Mouse (Mus musculus) 3134 (cell line): ENCODE data around the gene Plxna4.

Experiments
- DNase-seq: peaks from one replicate; pipeline ENCODE4 v3.0.0-alpha.2; 2011; ENCODE audit warnings: low spot score; ENCODE audit not compliant: insufficient read length; ENCODE audit errors: extremely low read depth

The Plxna4 gene

DNA sequence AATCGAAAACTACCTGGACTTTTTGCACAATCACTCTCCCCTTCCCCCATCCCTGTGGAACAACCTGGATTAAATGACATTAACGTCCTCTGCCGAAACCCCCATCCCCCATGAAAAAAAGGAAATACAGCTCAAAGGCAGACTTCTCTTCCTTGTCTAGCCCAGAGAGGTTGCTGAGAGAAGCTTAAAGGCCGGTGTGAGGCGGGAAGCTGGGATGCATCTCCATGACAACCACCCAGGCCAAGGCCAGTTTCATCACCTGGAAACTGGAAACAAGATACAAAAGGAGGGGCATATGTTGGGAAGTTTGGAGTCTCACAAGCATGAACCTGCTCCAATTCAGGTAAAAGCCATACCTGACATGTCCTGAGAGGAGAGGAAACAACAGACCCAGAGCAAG, 230.5 kb downstream of the Plxna4 start:
- no peak for DNase-seq

DNA sequence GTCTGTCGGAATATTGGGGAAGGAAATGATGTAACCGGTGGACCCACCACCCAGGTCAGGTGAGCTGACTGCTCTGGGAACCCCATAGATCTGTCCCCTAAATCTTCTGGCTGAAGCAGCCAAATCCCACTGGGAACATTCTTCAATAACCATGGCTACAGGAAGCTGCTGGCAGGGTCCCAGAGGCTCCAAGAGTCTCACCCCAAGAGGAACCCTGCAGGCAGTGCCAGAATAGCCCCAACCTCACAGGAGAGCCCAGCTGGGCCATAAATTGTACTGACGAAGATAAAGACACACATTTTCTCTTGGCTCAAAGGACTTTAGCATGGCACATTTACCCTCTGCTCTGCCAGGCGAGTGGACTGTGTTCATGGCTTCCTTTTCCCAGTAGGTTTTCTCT, 232.4 kb downstream of the Plxna4 start:
- DNase-seq: no peak

DNA sequence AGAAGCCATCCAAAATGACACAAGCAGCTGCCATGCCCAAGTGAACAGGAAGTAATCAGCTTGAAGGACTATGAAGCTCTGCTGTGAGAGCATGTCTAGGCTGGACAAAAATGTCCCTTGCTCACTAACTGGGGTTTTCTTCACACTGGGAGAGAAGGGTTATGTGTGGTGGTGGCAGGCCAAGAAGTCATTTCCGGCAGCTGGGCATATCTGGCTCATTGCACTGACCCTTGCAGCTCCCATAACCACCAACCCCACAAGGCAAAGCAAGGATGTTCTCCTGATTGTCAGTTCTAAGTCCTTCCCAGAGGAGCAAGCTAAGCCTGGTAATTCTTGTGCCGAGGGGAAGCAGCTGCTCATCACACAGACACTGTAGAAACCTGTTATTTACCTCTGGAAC, 239.0 kb downstream of the Plxna4 start:
- no peak for DNase-seq

DNA sequence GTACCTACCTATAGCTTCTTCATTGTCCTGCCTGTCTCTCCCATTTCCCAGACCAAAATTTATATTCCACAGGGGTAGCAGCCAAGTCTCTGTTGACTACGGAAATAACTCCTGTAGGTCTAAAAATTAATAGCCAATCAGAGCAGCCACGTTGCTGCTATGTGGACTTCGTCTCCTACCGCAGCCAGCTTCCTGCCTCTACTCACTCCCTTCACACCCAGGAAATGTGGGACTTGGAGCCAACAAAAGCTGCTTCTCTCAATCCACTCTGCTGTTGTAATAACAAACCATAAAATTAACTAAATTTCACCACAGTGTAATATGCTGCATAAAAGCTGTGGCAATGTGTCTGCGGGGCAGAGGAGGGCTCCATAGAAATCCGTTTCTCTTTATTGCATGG, 239.9 kb downstream of the Plxna4 start:
- DNase-seq: no peak

DNA sequence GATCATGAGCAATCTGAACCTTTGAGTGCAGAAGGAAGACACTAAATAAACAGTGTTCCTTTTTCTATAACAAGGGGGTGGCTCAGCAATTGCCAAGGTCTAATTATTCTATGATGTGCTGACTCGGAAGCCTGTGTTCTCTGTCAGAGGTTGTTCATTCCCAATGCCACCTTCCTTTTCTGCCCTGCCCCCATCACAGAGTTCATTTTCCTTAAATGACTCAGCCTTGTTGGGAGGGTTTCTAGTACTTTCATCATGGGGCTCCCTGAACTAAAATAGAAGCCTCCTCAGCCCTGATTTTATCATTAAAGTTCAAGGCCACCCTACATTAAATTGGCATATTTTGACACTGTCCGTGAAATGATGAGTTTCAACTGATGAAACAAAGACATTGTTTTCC, 242.0 kb downstream of the Plxna4 start:
- no peak for DNase-seq

DNA sequence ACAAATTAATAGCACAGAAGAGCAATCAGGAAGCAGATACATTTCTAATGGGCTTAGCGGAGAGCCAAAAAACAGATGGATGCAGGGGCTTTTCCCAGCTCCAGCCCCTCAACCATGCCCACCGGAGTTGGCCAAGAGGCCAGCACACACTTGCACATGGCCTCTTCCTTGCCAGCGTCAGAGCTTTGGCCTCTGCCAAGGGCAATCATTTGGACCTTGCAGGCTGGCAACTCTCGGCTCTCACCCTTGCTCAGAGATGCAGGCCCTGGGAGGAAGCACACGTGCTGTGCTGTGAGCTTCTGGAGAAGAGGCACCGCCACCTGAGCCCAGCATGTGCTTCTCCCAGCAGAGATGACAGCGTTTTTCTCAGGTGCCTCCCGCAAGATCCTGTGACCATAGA, 245.3 kb downstream of the Plxna4 start:
- no peak for DNase-seq

DNA sequence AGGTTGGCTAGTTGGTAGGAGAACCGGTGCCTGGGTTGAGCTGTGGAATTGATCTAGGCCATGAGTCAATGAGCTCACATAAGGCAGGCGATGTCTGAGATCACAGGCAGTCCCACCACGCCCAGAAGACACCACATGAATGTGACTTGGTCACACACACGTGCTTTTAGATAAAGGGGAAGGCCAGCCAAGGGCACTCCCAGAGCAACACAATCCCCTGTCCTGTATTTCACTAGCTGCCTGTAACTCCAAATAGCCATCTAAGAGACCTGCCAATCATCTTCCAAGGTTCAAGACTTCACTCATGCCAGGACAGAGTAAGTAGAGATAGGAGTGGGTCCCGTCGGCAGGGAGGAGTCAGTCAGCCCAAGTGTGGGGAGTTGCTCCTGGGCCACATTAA, 245.7 kb downstream of the Plxna4 start:
- no peak for DNase-seq

DNA sequence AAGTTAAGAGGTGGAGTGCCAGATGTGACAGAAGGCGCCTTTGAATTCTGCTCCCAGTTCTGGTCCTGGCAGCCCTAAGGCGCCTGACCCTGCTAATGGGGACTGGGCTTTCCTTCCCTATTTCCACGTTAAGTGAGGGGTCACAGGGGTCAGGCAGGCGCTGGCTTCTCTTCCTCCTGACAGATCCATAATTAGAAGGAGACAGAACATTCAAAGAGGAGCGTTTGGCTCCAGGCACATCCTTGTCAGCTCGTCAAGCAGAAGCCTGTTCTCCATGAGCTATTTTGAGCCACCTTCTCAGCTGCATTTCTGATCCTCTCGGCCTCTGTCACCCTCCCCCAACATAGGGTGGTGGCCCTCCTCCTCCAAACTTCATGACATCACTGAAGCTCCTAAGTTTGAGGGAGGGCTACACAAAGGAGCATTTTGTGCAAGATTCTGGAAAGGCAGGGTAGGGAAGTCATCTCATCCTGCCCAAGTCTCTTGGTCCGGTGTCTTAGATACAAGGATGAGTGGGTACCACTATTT, 249.5 kb downstream of the Plxna4 start:
- no peak for DNase-seq

DNA sequence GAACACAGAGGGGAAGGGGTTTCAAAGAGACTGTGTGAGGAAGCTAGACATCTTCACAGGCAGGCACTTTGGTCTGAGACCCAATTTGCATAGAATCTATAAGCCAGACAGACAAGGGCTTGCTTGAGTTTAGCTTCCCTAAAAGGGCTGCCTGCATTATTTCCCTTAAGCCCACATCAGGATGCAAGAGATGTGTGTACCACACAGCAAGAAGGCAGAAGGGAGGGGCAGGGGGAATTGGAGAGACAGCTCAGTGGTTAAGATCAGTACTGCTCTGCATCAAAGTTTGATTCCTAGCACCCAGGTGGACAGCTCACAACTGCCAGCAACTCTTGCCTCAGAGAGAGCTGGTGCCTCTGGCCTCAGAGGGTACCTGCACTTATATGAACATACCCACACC, 256.7 kb downstream of the Plxna4 start:
- DNase-seq: no peak

DNA sequence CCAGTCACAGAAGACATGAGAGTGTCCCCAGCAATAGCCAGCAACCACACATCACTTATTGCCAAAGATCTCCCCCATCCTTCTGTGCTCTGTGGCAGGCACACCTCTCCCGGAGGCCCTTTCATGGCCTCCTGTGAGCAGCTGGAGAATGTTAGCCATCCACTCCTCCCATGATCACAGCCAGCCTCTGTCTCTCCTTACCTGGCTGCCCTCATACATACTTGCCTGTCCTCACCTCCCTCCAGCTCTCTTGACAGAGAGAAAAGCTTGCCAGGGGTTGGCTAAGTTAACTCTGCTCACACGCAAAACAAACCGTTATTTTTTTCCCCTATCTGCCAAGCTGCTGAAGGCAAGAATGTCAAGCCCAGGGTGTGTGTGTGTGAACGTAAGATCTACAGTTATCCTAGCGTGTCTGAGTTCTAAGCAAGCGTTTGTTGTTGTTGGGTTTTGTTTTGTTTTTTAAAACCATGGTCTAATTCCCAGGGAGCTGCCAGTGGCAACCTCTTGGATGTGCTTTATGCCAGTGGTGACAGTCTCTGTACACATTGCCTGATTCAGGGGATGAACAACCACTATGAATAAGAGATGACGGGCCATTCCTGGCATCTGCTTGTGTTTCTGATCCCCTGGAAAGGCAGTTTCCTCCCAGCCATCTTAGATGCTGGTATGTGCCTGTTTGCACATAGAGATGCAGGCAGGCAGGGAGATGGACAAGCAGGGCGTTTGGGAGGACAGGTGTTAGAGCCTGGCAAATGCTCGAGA, 257.8 kb downstream of the Plxna4 start:
- no peak for DNase-seq

DNA sequence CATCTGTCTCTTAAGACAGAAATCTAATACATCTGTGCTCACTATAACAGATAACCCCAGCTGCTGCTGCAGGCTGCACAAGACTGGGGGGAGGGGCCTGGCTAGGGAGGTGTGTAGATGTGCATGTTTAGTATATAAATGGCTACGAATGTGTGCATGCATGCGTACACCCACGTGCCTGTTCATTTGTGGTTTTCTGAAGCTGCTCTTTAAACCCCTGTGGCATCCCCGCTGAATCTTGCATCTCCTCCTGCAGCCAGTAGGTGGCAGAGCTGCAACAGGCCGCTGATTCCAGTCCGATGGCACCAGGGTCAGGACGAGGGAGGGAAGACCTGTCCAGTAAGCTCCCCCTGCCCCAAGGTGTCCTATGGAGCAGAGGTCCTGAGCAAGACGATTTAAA, 260.0 kb downstream of the Plxna4 start:
- DNase-seq: peak; percentile 15

DNA sequence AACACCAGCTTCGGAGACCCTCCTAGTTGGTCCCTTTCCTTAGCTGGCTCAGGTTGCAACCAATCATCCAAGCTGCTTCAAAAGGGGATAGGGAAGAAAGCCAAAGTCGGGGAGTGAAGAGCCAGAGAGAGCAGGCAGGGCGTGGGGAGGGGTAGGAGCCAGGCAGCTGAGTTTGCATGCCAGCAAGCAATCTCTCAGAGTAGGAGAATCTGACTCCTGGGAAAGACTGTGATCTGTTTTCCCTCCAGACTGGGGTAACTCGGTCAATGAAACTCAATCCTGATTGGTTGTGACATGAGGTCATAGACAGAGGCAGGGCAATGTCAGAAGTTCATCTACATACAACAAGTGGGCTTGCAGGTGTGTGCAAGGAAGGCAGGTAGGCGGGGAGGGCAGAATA, 260.8 kb downstream of the Plxna4 start:
- no peak for DNase-seq

DNA sequence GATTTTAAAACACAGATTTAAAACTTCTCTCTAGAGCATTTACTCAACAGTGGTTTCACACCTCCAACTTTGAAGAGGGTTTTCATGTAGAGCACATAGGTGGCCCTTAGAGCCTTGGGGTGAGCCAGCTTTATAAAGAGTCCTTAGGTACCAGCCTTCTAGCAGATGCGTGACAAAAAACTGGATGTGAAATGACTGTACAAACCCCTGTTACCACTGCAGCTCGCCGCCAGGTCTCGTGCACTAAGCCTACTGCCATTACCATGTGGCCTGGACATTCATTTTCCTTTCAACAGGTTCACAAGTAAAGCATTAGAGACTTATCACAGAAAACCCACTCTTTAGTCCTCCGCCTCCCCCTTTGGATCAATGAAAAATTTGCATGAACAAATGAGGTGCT, 261.6 kb downstream of the Plxna4 start:
- DNase-seq: no peak

DNA sequence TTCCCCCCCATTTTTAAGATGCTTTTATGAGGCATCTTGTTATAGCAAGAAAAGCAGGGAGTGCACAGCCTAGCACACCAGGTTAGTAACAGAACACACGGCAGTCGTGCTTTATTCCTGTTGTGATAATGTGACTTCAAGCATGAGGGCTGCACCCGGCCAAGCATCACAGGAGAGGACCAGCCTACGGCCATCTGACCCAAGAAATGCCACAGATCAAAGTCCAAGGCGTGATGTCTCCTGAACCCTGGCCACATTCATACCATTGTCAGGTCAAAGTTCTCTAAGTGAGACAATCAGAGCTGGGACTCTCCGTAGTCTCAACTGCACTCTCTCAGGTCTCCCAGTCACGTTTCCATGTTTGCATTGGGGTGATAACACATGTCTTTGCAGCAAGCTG, 262.1 kb downstream of the Plxna4 start:
- no peak for DNase-seq

DNA sequence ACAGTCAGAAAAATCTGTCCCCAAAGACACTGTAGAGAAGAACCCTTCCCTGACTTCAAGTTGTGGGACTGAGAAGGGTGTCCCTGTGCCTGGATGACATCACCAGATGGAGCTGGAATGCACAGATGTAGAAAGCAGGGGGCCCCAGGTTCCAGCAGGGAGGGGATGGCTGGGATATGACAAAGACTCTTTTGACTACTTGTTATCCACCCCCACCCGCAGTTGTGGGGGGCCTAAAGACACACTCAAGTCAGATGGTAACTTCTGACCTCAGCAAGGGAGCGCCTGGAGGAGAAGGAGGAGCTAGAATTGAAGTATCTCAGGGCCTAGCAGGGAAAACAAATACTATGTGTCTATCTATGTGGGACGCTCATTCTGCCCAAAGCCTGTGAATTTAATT, 266.8 kb downstream of the Plxna4 start:
- no peak for DNase-seq

DNA sequence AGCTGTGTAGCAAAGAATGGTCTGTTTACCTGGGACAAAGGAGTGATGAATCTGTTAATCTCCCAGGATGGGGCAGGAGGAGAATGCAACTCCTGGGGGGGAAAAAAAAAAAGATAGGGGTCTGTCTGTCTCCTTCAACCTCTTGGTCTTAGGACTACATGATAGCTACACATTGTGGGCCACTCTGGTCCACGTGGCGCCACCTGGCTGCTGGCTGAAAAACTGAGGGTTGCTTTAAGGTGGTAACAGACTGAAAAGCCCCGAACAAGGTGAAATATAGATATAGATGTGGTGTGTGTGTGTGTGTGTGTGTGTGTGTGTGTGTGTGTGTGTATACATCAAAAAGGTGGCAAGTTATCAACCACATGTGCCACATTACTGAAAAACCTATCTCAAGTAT, 267.7 kb downstream of the Plxna4 start:
- DNase-seq: no peak

DNA sequence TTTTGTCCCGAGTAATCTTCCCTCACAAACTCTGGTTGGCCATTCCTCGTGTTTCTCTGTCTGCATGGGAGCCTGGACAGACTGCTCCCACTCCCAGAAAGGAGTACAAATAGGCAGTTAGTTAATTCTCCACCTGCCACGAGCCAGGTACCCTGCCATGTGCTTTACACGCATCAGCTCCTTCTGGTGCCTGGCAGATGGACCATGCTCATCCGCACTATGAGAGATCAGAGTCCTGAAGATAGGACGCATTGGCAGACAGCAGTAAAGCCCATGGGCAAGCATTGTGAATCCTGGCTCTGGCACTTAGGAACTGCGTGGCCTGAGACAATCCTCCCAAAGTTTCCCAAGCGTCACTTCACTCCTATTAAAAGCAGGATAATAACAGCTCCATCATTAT, 270.5 kb downstream of the Plxna4 start:
- DNase-seq: no peak

DNA sequence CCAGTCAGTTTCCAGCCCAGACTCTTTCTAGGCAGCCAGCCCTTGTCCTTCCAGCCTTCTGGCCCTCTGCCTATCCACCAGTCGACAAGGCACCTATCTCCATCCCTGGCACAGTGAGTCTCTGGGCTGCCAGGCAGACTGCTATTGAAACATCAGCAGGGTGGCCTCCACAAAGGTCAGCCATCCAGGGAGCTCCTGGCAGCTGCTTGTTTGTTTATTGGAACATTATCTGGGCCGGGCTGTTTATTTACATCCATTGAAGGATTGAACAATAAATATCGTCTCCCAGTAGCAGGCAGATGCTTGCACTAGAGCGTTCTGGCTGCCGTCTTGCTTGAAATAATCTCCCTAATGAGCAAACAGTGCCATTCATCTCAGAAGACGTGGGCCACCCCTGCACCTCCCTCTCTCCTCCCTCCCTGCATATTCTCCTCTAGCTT, 273.0 kb downstream of the Plxna4 start:
- DNase-seq: no peak

DNA sequence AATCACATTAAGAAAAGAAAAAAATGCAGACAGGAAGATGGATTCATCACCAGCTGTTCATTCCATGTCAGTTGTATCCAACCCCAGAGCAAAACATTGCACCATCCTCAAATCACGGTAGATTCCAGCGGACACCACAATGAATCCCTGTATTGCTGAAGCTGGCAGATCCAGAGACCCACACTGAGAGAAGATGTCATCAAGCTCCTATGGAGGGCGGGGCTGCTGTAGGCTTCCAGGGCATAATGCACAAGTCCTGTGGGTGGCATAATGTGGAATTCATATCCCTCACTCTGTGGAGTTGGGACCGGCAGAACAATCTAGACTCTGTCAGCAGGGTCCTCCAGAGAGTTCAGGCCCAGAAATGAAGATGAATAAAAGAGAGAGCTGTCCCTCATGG, 278.8 kb downstream of the Plxna4 start:
- no peak for DNase-seq

DNA sequence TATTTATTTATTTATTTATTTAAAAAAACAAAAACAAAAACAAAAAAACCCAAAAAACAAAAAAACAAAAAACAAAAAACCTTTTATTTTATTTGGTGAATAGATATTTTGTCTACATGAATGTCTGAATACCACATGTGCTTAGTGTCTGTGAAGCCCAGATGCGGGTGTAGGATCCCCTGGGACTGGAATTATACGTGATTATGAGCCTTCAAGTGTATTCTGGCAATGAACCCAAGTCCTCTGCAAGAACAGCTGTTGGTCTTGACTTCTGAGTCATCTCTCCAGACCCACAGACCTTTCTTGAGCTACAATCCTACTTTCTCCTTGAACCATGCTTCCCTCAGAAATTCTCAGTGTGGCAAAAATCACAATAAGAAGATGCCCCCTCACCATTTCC, 287.4 kb downstream of the Plxna4 start:
- DNase-seq: no peak

DNA sequence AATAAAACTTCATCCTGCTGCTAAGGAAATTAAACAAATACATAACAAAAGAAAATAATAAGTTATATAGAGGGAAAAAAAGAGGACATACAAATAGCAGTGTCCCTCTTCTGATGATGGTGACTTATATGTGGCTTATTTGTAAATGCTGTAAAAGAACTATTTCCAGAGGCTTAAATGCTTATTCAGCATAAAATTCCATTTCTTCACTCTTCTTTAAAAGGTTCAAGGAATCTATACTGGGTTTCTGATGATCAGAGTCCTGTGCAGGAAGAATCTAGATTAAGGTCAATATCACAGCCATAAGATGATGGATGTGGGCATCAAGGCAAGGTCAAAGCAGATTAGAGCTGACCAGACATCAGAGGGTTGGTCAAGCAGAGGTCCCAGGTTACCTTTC, 306.5 kb downstream of the Plxna4 start:
- DNase-seq: no peak

DNA sequence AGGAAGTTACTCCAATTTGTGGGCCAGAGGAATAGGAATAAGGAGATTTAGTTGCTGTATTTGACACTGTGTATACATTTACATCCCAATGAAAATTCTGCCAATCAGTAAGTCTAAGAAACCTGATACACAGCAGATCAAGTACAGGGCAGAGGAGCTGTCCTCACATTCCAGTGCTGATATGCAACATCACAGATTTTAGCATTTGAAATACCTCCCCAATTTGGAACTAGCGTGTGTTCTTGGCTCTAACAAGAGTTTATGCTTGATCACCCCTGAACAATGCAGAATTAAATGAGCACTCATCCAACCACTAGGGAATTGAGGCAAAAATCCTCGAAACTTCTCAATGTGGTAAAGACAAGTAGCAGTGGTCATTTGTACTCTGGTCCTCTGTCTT, 307.3 kb downstream of the Plxna4 start:
- DNase-seq: no peak

DNA sequence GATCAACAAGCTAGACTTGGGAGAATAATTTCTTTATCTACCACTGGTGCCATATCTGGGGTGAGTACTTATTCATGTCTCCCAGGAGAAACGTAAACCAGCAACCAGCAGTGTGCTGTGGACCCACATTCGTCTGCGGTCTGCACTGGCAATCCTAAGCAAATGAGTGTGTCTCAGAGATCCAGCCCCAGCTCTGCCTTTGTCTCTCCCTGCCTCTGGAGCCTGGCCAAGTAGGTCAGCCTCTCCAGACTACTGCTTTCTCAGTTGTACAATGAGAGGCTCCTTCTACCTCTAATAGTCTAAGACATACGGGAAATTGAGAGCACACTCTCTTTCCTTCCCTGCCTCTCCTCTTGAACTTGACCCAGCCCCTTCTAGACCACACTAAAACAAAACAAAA, 316.5 kb downstream of the Plxna4 start:
- no peak for DNase-seq
